ENCODE assay signal across 27 mouse cellular contexts in genomic region chr16:54498270-54498669, GRCm38 (mm10).
"Had no signal": no experiment of that assay in that cellular context is flagged by ENCODE, and none has a peak within 500 bp of the region (broad histone marks: within the 10 kb centered on the region; RNA-seq: fewer than 3 reads in every experiment).

No protein-coding gene starts in this region.

- H3K4me1 ChIP-seq: heart, embryonic 10.5 days; heart, embryonic 12.5 days; hindbrain, embryonic 10.5 days; hindbrain, embryonic 12.5 days; intestine, embryonic 15.5 days; limb, embryonic 10.5 days; limb, embryonic 12.5 days; liver, embryonic 13.5 days; liver, embryonic 15.5 days had no signal

- H3K4me3 ChIP-seq: heart, embryonic 10.5 days; heart, embryonic 12.5 days; hindbrain, embryonic 10.5 days; hindbrain, embryonic 12.5 days; intestine, embryonic 15.5 days; layer of hippocampus, adult 2 months; limb, embryonic 10.5 days; limb, embryonic 12.5 days; liver, embryonic 13.5 days; liver, embryonic 15.5 days had no signal

- ATAC-seq: hindbrain, embryonic 16.5 days; inflammation-experienced regulatory T-cells, adult 6 months; intestine, embryonic 15.5 days; intestine, postnatal 0 days; liver, postnatal 0 days had no signal

- H3K27ac ChIP-seq: heart, embryonic 10.5 days; hindbrain, embryonic 10.5 days; hindbrain, embryonic 12.5 days; hindbrain, embryonic 14.5 days; intestine, embryonic 15.5 days; layer of hippocampus, adult 2 months; limb, embryonic 10.5 days; limb, embryonic 12.5 days; liver, embryonic 13.5 days; liver, embryonic 15.5 days had no signal

- H3K27me3 ChIP-seq: heart, embryonic 12.5 days; hindbrain, embryonic 12.5 days; intestine, embryonic 15.5 days; limb, embryonic 12.5 days; liver, embryonic 13.5 days; liver, embryonic 15.5 days had no signal

- H3K9me3 ChIP-seq: heart, embryonic 10.5 days; heart, embryonic 12.5 days; hindbrain, embryonic 10.5 days; hindbrain, embryonic 12.5 days; intestine, embryonic 15.5 days; limb, embryonic 10.5 days; limb, embryonic 12.5 days; liver, embryonic 13.5 days; liver, embryonic 15.5 days had no signal

- H3K4me2 ChIP-seq: heart, embryonic 12.5 days; hindbrain, embryonic 12.5 days; hindbrain, embryonic 14.5 days; intestine, embryonic 15.5 days; limb, embryonic 12.5 days; liver, embryonic 11.5 days; liver, embryonic 13.5 days; liver, embryonic 15.5 days had no signal

- DNase-seq: gastrocnemius, postnatal 10 days; gastrocnemius, postnatal 25 days; heart, adult 18-20 months; heart, postnatal 10 days; heart, postnatal 4 days; kidney, adult 18-20 months; kidney, adult 8-10 months; kidney, postnatal 10 days; kidney, postnatal 25 days; kidney, postnatal 4 days; liver; liver, embryonic 13.5 days; liver, postnatal 0 days had no signal

- H3K36me3 ChIP-seq: heart, embryonic 10.5 days; heart, embryonic 12.5 days; hindbrain, embryonic 10.5 days; hindbrain, embryonic 12.5 days; intestine, embryonic 15.5 days; limb, embryonic 10.5 days; limb, embryonic 12.5 days; liver, embryonic 13.5 days; liver, embryonic 15.5 days had no signal

- H3K9ac ChIP-seq: heart, embryonic 12.5 days; hindbrain, embryonic 12.5 days; hindbrain, embryonic 14.5 days; intestine, embryonic 15.5 days; limb, embryonic 12.5 days; liver, embryonic 13.5 days; liver, embryonic 15.5 days; liver, postnatal 0 days had no signal
